Mouse (Mus musculus): ENCODE results near the gene Kcnk6. TPM values are rescaled to one million over a fixed set of nuclear protein-coding genes. Genes with fewer than 3 reads are reported as not detected.

Gene Kcnk6
- polyA plus RNA-seq, 1 experiment from 2014 or later, result 0.68 TPM

- Histone ChIP-seq H3K4me1 (replicated peaks) (peaks cover 22% of the 10 kb centered on the region), H3K4me2 (peak overlapping the region; percentile 52), H3K9ac (no peak overlapping the region), H3K4me3 (peak overlapping the region; percentile 77), H3K9me3 (no peaks in the 10 kb centered on the region), H3K36me3 (peaks cover 14% of the 10 kb centered on the region), H3K27me3 (0 out of 2 replicates have a peak, but pooled peaks cover under 1% of the 10 kb centered on the region), H3K27ac (replicated peaks) (peak overlapping the region; percentile 69)
- 44% methylated on average over 5 of the region's 5 CpGs for WGBS
- ATAC-seq (ENCODE audit: low read depth), result peak; percentile 49; the same call in 1 of the 2 replicates
These were observed 51.5 kb downstream of the Kcnk6 start for GRCm38 (mm10) chr7:29180854-29181236.

GRCm38 (mm10) chr7:29180077-29180853 is 52.0 kb downstream of the Kcnk6 start, which contains the start of gene Psmd8:
Gene Psmd8 (minus strand): TSS chr7:29180701.
- no peaks in the 10 kb centered on the region for H3K9me3 ChIP-seq
- H3K9ac ChIP-seq, result peak within 1 kb of the TSS; percentile 95
- ATAC-seq (ENCODE audit: low read depth), result peak; percentile 93
- peaks cover 22% of the 10 kb centered on the region for H3K4me1 ChIP-seq (replicated peaks)
- peak within 1 kb of the TSS; percentile 70 for H3K27ac ChIP-seq (replicated peaks)
- peak within 1 kb of the TSS; percentile 86 for H3K4me2 ChIP-seq
- peaks cover 6% of the 10 kb centered on the region for H3K27me3 ChIP-seq
- under 1% methylated on average over 62 of the region's 62 CpGs for WGBS
- H3K36me3 ChIP-seq, result peaks cover 20% of the 10 kb centered on the region
- peak within 1 kb of the TSS; percentile 77 for H3K4me3 ChIP-seq

- peak overlapping the region; percentile 86 for H3K4me2 ChIP-seq
- H3K9me3 ChIP-seq, result no peaks in the 10 kb centered on the region
- peaks cover 22% of the 10 kb centered on the region for H3K4me1 ChIP-seq (replicated peaks)
- no peak for ATAC-seq (ENCODE audit: low read depth)
- H3K36me3 ChIP-seq, result peaks cover 29% of the 10 kb centered on the region
- peak overlapping the region; percentile 95 for H3K9ac ChIP-seq
- no peak overlapping the region for H3K27ac ChIP-seq (replicated peaks)
- peak overlapping the region; percentile 77 for H3K4me3 ChIP-seq
- peaks cover 16% of the 10 kb centered on the region for H3K27me3 ChIP-seq
- WGBS, result 64% methylated on average over 7 of the region's 7 CpGs
These were observed 53.0 kb downstream of the Kcnk6 start for GRCm38 (mm10) chr7:29179323-29179722.

GRCm38 (mm10) chr7:29178106-29178505 is 54.2 kb downstream of the Kcnk6 start:
- whole genome bisulfite sequencing, result 91% methylated on average over 4 of the region's 4 CpGs
- Histone ChIP-seq H3K36me3 (peaks cover 41% of the 10 kb centered on the region), H3K27ac (replicated peaks) (no peak overlapping the region), H3K27me3 (peaks cover 28% of the 10 kb centered on the region), H3K4me2 (no peak overlapping the region), H3K9ac (no peak overlapping the region), H3K4me3 (no peak overlapping the region), H3K4me1 (replicated peaks) (peaks cover 22% of the 10 kb centered on the region), H3K9me3 (no peaks in the 10 kb centered on the region)
- ATAC-seq (ENCODE audit: low read depth), result no peak

GRCm38 (mm10) chr7:29172390-29173016 is 59.8 kb downstream of the Kcnk6 start:
- no peaks in the 10 kb centered on the region for H3K9me3 ChIP-seq
- 34% methylated on average over 32 of the region's 32 CpGs for WGBS
- H3K4me1 ChIP-seq (replicated peaks), result peaks cover 41% of the 10 kb centered on the region
- peaks cover 56% of the 10 kb centered on the region for H3K27me3 ChIP-seq
- no peak overlapping the region for H3K4me2 ChIP-seq
- H3K4me3 ChIP-seq, result 0 out of 2 replicates have a peak overlapping the region, but pooled peaks have one; percentile 66
- peaks cover 49% of the 10 kb centered on the region for H3K36me3 ChIP-seq
- H3K9ac ChIP-seq, result no peak overlapping the region
- ATAC-seq (ENCODE audit: low read depth), result no peak
- H3K27ac ChIP-seq (replicated peaks), result no peak overlapping the region

Other genes with a start within 250 kb of the Kcnk6 start
- 5.4 and 6.3 TPM in 2 replicates for gene Ryr1, start 107.3 kb downstream of the Kcnk6 start, polyA plus RNA-seq (2015; fragmentation: Nextera tagmentation; extraction: Ambion mirVana)
- 0.52 and 0.68 TPM in 2 replicates for gene Rasgrp4, start 97.7 kb downstream of the Kcnk6 start, polyA plus RNA-seq (2015; fragmentation: Nextera tagmentation; extraction: Ambion mirVana)
- gene Fam98c, start 76.3 kb downstream of the Kcnk6 start, polyA plus RNA-seq (2015; fragmentation: Nextera tagmentation; extraction: Ambion mirVana), result 29.4 and 39.3 TPM in 2 replicates
- gene Ggn, start 62.3 kb downstream of the Kcnk6 start, polyA plus RNA-seq (2015; fragmentation: Nextera tagmentation; extraction: Ambion mirVana), result 0.67 and 0.73 TPM in 2 replicates
- 9.4 and 9.7 TPM in 2 replicates for gene Spred3, start 62.1 kb downstream of the Kcnk6 start, polyA plus RNA-seq (2015; fragmentation: Nextera tagmentation; extraction: Ambion mirVana)
- 310 and 326 TPM in 2 replicates for gene Psmd8, start 51.8 kb downstream of the Kcnk6 start, polyA plus RNA-seq (2015; fragmentation: Nextera tagmentation; extraction: Ambion mirVana)
- gene Catsperg1, start 18.5 kb downstream of the Kcnk6 start, polyA plus RNA-seq (2015; fragmentation: Nextera tagmentation; extraction: Ambion mirVana), result 1.4 and 1.9 TPM in 2 replicates
- gene Yif1b, start 5.8 kb upstream of the Kcnk6 start, polyA plus RNA-seq (2015; fragmentation: Nextera tagmentation; extraction: Ambion mirVana), result 75.6 and 90.6 TPM in 2 replicates
- 1.3 and 1.7 TPM in 2 replicates for gene 2200002D01Rik, start 16.0 kb upstream of the Kcnk6 start, polyA plus RNA-seq (2015; fragmentation: Nextera tagmentation; extraction: Ambion mirVana)
- 28.8 and 31.3 TPM in 2 replicates for gene Spint2, start 49.4 kb upstream of the Kcnk6 start, polyA plus RNA-seq (2015; fragmentation: Nextera tagmentation; extraction: Ambion mirVana)
- gene Ppp1r14a, start 56.8 kb upstream of the Kcnk6 start, polyA plus RNA-seq (2015; fragmentation: Nextera tagmentation; extraction: Ambion mirVana), result 24.8 and 28.4 TPM in 2 replicates
- 175 and 176 TPM in 2 replicates for gene Dpf1, start 71.4 kb upstream of the Kcnk6 start, polyA plus RNA-seq (2015; fragmentation: Nextera tagmentation; extraction: Ambion mirVana)